Mouse (Mus musculus) heart, adult 2 months (tissue): ENCODE results near the gene Zfp53. TPM values are rescaled to one million over a fixed set of nuclear protein-coding genes. Genes with fewer than 3 reads are reported as not detected.
"Not testable (repeated sequence)": the region's sequence is repeated elsewhere in the genome, so short reads cannot be mapped to it uniquely, and the experiment has no call there.

Experiments
- DNase-seq, 2 experiments: peaks; one replicate each; pipeline ENCODE4 v3.0.0; 2021
- H3K27ac ChIP-seq: fragments of 200-600 bp; 2 replicates; pipeline ENCODE4 v1.8.1; 2022
- H3K27me3 ChIP-seq: fragments of 200-500 bp; 2 replicates; pipeline ENCODE4 v1.6.1; 2012; ENCODE audit warnings: mild to moderate bottlenecking, low read length, inconsistent platforms, mixed read lengths; ENCODE audit not compliant: control insufficient read depth, insufficient read depth
- H3K36me3 ChIP-seq: fragments of 200-500 bp; 2 replicates; pipeline ENCODE4 v1.6.1; 2012; ENCODE audit warnings: low read length, inconsistent platforms; ENCODE audit not compliant: control insufficient read depth, insufficient read depth
- H3K4me1 ChIP-seq: fragments of 200-500 bp; 2 replicates; pipeline ENCODE4 v1.6.1; 2011; ENCODE audit warnings: low read length; ENCODE audit not compliant: control insufficient read depth, insufficient read depth
- H3K4me3 ChIP-seq: fragments of 200-600 bp; 2 replicates; pipeline ENCODE4 v1.8.1; 2022
- H3K79me2 ChIP-seq: fragments of 200-500 bp; replicated peaks from 2 replicates; pipeline ENCODE4 v1.6.1; 2012; ENCODE audit warnings: mild to moderate bottlenecking, inconsistent platforms, low read length, moderate library complexity, mixed read lengths; ENCODE audit not compliant: control insufficient read depth, insufficient read depth
- H3K9ac ChIP-seq: fragments of 200-500 bp; 2 replicates; pipeline ENCODE4 v1.6.1; 2012; ENCODE audit warnings: low read depth, mild to moderate bottlenecking, control low read depth, inconsistent platforms, low read length, mixed read lengths
- CTCF ChIP-seq: fragments of 200-600 bp; IDR thresholded peaks from 2 replicates; pipeline ENCODE4 v1.8.1; 2022; ENCODE audit warnings: antibody characterized with exemption, mild to moderate bottlenecking, moderate library complexity
- EP300 ChIP-seq: fragments of 200-500 bp; IDR thresholded peaks from 2 replicates; pipeline ENCODE4 v1.6.1; 2011; ENCODE audit warnings: low read depth, low read length, control low read depth; ENCODE audit not compliant: insufficient read depth
- POLR2A ChIP-seq: fragments of 200-500 bp; IDR thresholded peaks from 2 replicates; pipeline ENCODE4 v1.6.1; 2011; ENCODE audit warnings: mild to moderate bottlenecking, low read depth, low read length, control low read depth; ENCODE audit not compliant: insufficient read depth
- WGBS: fragments of 180-500 bp; shearing (Covaris S2); methylation state at CpG from one replicate; pipeline ENCODE4 v1.1.7; 2018; 5-methylcytosine and 5-hydroxymethylcytosine counted together
- intact Hi-C: fragments of 180-260 bp; cut with DNase I; formaldehyde crosslinking; loops from one replicate; pipeline ENCODE4 v1.15.1; 2025
- polyA plus RNA-seq: library from polyadenylated mRNA; depleted of rRNA; stranded (reverse); fragments of >200 nt; gene quantifications from 2 replicates; pipeline ENCODE4 v1.2.3, GENCODE M21; 2012
- total RNA-seq, 2 experiments: library from RNA; stranded (reverse); gene quantifications; 2 replicates each; pipeline ENCODE4 v1.2.3; 2021

The Zfp53 gene
- total and polyA plus RNA-seq, 3 experiments: 0.55 to 2.5 (median 2.0) TPM

GRCm38 (mm10) chr17:21472653-21473307 is 16.0 kb upstream of the Zfp53 start:
- no peaks in the 10 kb centered on the region for H3K27me3 ChIP-seq
- TF ChIP-seq CTCF: no peak
- TF ChIP-seq POLR2A: no peak
- no peak for TF ChIP-seq EP300
- no peak for DNase-seq
- WGBS: 67% methylated on average over 2 of the region's 2 CpGs
- H3K36me3 ChIP-seq: no peaks in the 10 kb centered on the region; the same call in 1 of the 2 replicates
- intact Hi-C loops: no loop called here
- H3K4me1 ChIP-seq: peaks cover 2% of the 10 kb centered on the region
- H3K27ac ChIP-seq: no peak overlapping the region
- H3K4me3 ChIP-seq: no peak overlapping the region
- no peak overlapping the region for H3K9ac ChIP-seq
- no peaks in the 10 kb centered on the region for H3K79me2 ChIP-seq

GRCm38 (mm10) chr17:21473362-21474190 is 15.2 kb upstream of the Zfp53 start:
- no peak overlapping the region for H3K4me3 ChIP-seq
- 27% methylated on average over 14 of the region's 14 CpGs for WGBS

GRCm38 (mm10) chr17:21474729-21475128 is 14.1 kb upstream of the Zfp53 start:
- H3K4me3 ChIP-seq, H3K4me1 ChIP-seq, intact Hi-C loops, H3K79me2 ChIP-seq, H3K36me3 ChIP-seq, H3K9ac ChIP-seq, H3K27me3 ChIP-seq: not testable (repeated sequence)
- peak; percentile 38 to 44 for DNase-seq
- WGBS: 7% methylated on average over 10 of the region's 10 CpGs
- peak overlapping the region; percentile 41 for H3K27ac ChIP-seq

More at GRCm38 (mm10) chr17:21473362-21474190, 15.2 kb upstream of the Zfp53 start:
- no peak for DNase-seq
- no peaks in the 10 kb centered on the region for H3K27me3 ChIP-seq
- intact Hi-C loops: no loop called here
- H3K9ac ChIP-seq: no peak overlapping the region; the same call in 1 of the 2 replicates
- 0 out of 2 replicates have a peak, but pooled peaks have one; percentile 14 for TF ChIP-seq CTCF
- no peak for TF ChIP-seq EP300
- no peaks in the 10 kb centered on the region; the same call in 1 of the 2 replicates for H3K36me3 ChIP-seq
- peak overlapping the region; percentile 41 for H3K27ac ChIP-seq
- peaks cover 2% of the 10 kb centered on the region for H3K4me1 ChIP-seq
- no peaks in the 10 kb centered on the region for H3K79me2 ChIP-seq

GRCm38 (mm10) chr17:21475290-21475689 is 13.5 kb upstream of the Zfp53 start:
- WGBS: 59% methylated on average over 1 of the region's 1 CpGs
- H3K4me1 ChIP-seq, H3K79me2 ChIP-seq, intact Hi-C loops, DNase-seq, H3K36me3 ChIP-seq, H3K27me3 ChIP-seq, H3K9ac ChIP-seq, H3K4me3 ChIP-seq: not testable (repeated sequence)
- H3K27ac ChIP-seq: peak overlapping the region; percentile 41

GRCm38 (mm10) chr17:21476351-21476750 is 12.4 kb upstream of the Zfp53 start:
- H3K4me3 ChIP-seq, intact Hi-C loops, H3K27me3 ChIP-seq, H3K4me1 ChIP-seq, H3K9ac ChIP-seq, H3K79me2 ChIP-seq, H3K27ac ChIP-seq, DNase-seq, H3K36me3 ChIP-seq: not testable (repeated sequence)
- 66% methylated on average over 5 of the region's 9 CpGs for WGBS

GRCm38 (mm10) chr17:21478103-21478777 is 10.6 kb upstream of the Zfp53 start:
- intact Hi-C loops: not testable (repeated sequence)

More at GRCm38 (mm10) chr17:21478103-21478777, 10.6 kb upstream of the Zfp53 start:
- DNase-seq, H3K27me3 ChIP-seq, H3K36me3 ChIP-seq, H3K4me3 ChIP-seq, H3K79me2 ChIP-seq, H3K9ac ChIP-seq, H3K27ac ChIP-seq, H3K4me1 ChIP-seq: not testable (repeated sequence)
- 86% methylated on average over 10 of the region's 10 CpGs for WGBS
